8 mouse cellular contexts compared by ENCODE assay signal in the genomic region with DNA sequence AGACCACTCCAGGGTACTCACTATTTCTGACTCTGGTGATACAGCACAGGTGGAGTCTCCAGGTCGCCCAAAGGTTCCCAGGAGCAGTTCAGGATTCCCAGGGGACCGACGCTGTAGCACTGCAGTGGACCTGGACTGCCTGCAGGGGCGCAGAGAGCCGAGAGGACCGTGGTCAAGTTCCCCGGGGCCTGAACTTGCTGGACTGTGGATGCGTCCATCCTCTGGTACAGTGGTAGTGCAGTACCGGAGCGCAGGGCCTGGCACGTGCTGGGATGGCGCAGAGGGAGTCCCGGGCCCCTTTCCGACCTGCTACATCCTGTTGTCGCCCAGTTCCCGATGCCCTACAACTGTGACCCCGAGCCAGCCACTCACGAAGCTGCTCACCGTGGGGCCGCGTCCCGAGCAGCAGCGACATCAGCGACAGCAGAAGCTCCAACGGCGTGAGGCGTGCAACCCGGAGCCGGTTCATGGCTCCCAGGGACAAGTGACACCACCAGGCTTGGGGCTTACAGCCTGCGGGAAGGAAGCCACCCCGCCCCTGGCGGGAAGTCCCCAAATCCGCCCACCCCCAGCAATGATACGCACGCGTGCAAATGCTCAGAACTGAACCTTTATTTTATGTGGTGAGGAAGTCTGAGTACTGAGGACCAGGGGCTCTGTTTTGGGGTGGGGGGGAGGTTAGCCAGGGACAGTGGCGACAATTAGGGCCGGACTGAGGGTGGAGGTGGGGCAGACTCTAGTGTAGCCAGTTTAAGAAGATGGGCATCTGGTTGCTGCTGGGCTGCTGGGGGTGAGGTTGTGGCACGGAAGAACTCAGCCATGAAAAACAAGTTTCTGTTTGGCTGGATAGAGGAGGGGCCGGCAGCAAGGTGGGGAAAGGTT. TPM values are rescaled to one million over a fixed set of nuclear protein-coding genes. Genes with fewer than 3 reads are reported as not detected.
DNase-seq lines count a peak whose midpoint lies in the region; ATAC-seq and TF ChIP-seq lines count a peak whose summit lies in the region.

A gene (minus strand): TSS at position 524 of the 882 bp plus-strand sequence.

- no peaks in the 10 kb centered on the region for H3K36me3 ChIP-seq in embryonic facial prominence, embryonic 11.5 days (replicated peaks; ENCODE audit: control insufficient read depth, insufficient read depth, low read depth, low read length)
- no peaks in the 10 kb centered on the region for H3K36me3 ChIP-seq in kidney, adult 2 months (ENCODE audit: control insufficient read depth, insufficient read depth, low read length)
- no peaks in the 10 kb centered on the region for H3K36me3 ChIP-seq in liver, postnatal 0 days (replicated peaks; ENCODE audit: insufficient read depth, low read length)
- H3K36me3 ChIP-seq in neural tube, embryonic 12.5 days, result no peaks in the 10 kb centered on the region

- no peak for ATAC-seq in embryonic facial prominence, embryonic 11.5 days (replicated peaks; ENCODE audit: insufficient number of reproducible peaks, low FRiP score, low TSS enrichment, low read depth)
- peak; percentile 73 for ATAC-seq in liver, postnatal 0 days
- peak; percentile 48; the same call in 1 of the 2 replicates for ATAC-seq in neural tube, embryonic 12.5 days (ENCODE audit: low FRiP score, low read depth)

- DNase-seq in right cerebral cortex, adult 18-20 months, result peak; percentile 13
- no peak for DNase-seq in right cerebral cortex, postnatal 36 days (ENCODE audit: low spot score in 2 of 2)
- peak; percentile 73 for DNase-seq in embryonic facial prominence, embryonic 11.5 days (ENCODE audit: low spot score)
- DNase-seq in heart, adult 9 months (ENCODE audit: low spot score in 2 of 2), result peak; percentile 66 to 73
- DNase-seq in kidney, adult 2 months, result peak; percentile 79
- DNase-seq in liver, postnatal 0 days, result peak; percentile 74
- DNase-seq in testis, postnatal 10 days (ENCODE audit: low spot score), result peak; percentile 84

- H3K4me3 ChIP-seq in embryonic facial prominence, embryonic 11.5 days (ENCODE audit: low read depth, low read length), result peak within 1 kb of the TSS; percentile 29
- peak within 1 kb of the TSS; percentile 52 for H3K4me3 ChIP-seq in kidney, adult 2 months (ENCODE audit: insufficient read depth, low read depth, low read length)
- peak within 1 kb of the TSS; percentile 41 for H3K4me3 ChIP-seq in liver, postnatal 0 days (ENCODE audit: low read depth, low read length)
- peak within 1 kb of the TSS; percentile 31 for H3K4me3 ChIP-seq in neural tube, embryonic 12.5 days

- TF ChIP-seq POLR2A in kidney, adult 2 months (IDR thresholded peaks at IDR 0.05; ENCODE audit: low read depth, low read length), result no peak

- H3K4me2 ChIP-seq in embryonic facial prominence, embryonic 11.5 days (ENCODE audit: low read depth, low read length), result peak within 1 kb of the TSS; percentile 49
- H3K4me2 ChIP-seq in liver, postnatal 0 days (ENCODE audit: low read depth, low read length), result peak within 1 kb of the TSS; percentile 67
- H3K4me2 ChIP-seq in neural tube, embryonic 12.5 days (replicated peaks), result peak within 1 kb of the TSS; percentile 65

- TF ChIP-seq CTCF in kidney, adult 2 months (conservative IDR thresholded peaks at IDR 0.05; ENCODE audit: insufficient read depth, insufficient read length, low read depth, low read length), result peak; percentile 79
- TF ChIP-seq CTCF in liver, postnatal 0 days (IDR thresholded peaks at IDR 0.05; ENCODE audit: low read depth), result peak; percentile 78

- H3K27ac ChIP-seq in embryonic facial prominence, embryonic 11.5 days (replicated peaks; ENCODE audit: low read depth, low read length), result no peak within 1 kb of the TSS
- no peak within 1 kb of the TSS for H3K27ac ChIP-seq in kidney, adult 2 months (ENCODE audit: insufficient read depth, low read depth, low read length)
- H3K27ac ChIP-seq in liver, postnatal 0 days (ENCODE audit: low read depth), result no peak within 1 kb of the TSS
- H3K27ac ChIP-seq in neural tube, embryonic 12.5 days, result no peak within 1 kb of the TSS

- 4% methylated on average over 40 of the region's 40 CpGs for WGBS in embryonic facial prominence, embryonic 11.5 days
- 5% methylated on average over 40 of the region's 40 CpGs for WGBS in kidney, adult 2 months
- WGBS in liver, postnatal 0 days (ENCODE audit: insufficient replicate concordance), result 3% methylated on average over 38 of the region's 40 CpGs
- WGBS in neural tube, embryonic 12.5 days, result 7% methylated on average over 40 of the region's 40 CpGs

- peaks cover 42% of the 10 kb centered on the region for H3K27me3 ChIP-seq in embryonic facial prominence, embryonic 11.5 days (ENCODE audit: control insufficient read depth, insufficient read depth, low read length)
- H3K27me3 ChIP-seq in kidney, adult 2 months (replicated peaks; ENCODE audit: control insufficient read depth, insufficient read depth, low read length), result no peaks in the 10 kb centered on the region
- H3K27me3 ChIP-seq in liver, postnatal 0 days (ENCODE audit: insufficient read depth, low read length), result peaks cover 44% of the 10 kb centered on the region
- H3K27me3 ChIP-seq in neural tube, embryonic 12.5 days (replicated peaks), result peaks cover 59% of the 10 kb centered on the region

- no peak for TF ChIP-seq EP300 in liver, postnatal 0 days (IDR thresholded peaks at IDR 0.05; ENCODE audit: low read depth)

- H3K9ac ChIP-seq in embryonic facial prominence, embryonic 11.5 days (replicated peaks; ENCODE audit: low read length), result peak within 1 kb of the TSS; percentile 48
- H3K9ac ChIP-seq in liver, postnatal 0 days (replicated peaks), result peak within 1 kb of the TSS; percentile 35; the same call in 1 of the 2 replicates
- no peak within 1 kb of the TSS for H3K9ac ChIP-seq in neural tube, embryonic 12.5 days

- peaks cover 3% of the 10 kb centered on the region; the same call in 1 of the 2 replicates for H3K4me1 ChIP-seq in embryonic facial prominence, embryonic 11.5 days (ENCODE audit: control insufficient read depth, insufficient read depth, low read length)
- H3K4me1 ChIP-seq in kidney, adult 2 months (ENCODE audit: control insufficient read depth, insufficient read depth, low read length), result no peaks in the 10 kb centered on the region
- H3K4me1 ChIP-seq in liver, postnatal 0 days (ENCODE audit: insufficient read depth), result peaks cover 3% of the 10 kb centered on the region; the same call in 1 of the 2 replicates
- H3K4me1 ChIP-seq in neural tube, embryonic 12.5 days, result peaks cover 18% of the 10 kb centered on the region

- H3K9me3 ChIP-seq in embryonic facial prominence, embryonic 11.5 days (replicated peaks; ENCODE audit: control insufficient read depth, low read length), result no peaks in the 10 kb centered on the region
- H3K9me3 ChIP-seq in liver, postnatal 0 days (ENCODE audit: low read length), result no peaks in the 10 kb centered on the region
- no peaks in the 10 kb centered on the region for H3K9me3 ChIP-seq in neural tube, embryonic 12.5 days

RNA-seq across cellular contexts. Expression of the gene that starts here (rescaled TPM):
- polyA plus RNA-seq in embryonic facial prominence, embryonic 11.5 days (2014; fragmentation: Nextera tagmentation; extraction: Ambion mirVana), result 0.31 and 0.38 TPM in 2 replicates
- 1.9 and 5.6 TPM in 2 replicates for polyA plus RNA-seq in kidney, adult 2 months (2012; rRNA removed)
- 0.76 and 0.88 TPM in 2 replicates for polyA plus RNA-seq in liver, postnatal 0 days (2015; fragmentation: Nextera tagmentation; extraction: Ambion mirVana)
- polyA plus RNA-seq in neural tube, embryonic 12.5 days (2016; fragmentation: Nextera tagmentation; extraction: Ambion mirVana), result 0.28 and 0.29 TPM in 2 replicates

Comparison
In these comparisons a context has a peak if more than half of its experiments do, and no peak if none do; other contexts are left out.
1. DNase-seq: peak in right cerebral cortex, adult 18-20 months (single experiment), heart, adult 9 months (2 of 2), kidney, adult 2 months (single experiment) and testis, postnatal 10 days (single experiment); none in right cerebral cortex, postnatal 36 days (0 of 2).
2. Peak in DNase-seq, H3K4me3 ChIP-seq, H3K9ac ChIP-seq and H3K4me2 ChIP-seq in embryonic facial prominence, embryonic 11.5 days; RNA of the gene not detected or under 1 TPM.
3. Peak in DNase-seq, ATAC-seq, H3K4me3 ChIP-seq, H3K9ac ChIP-seq and H3K4me2 ChIP-seq in liver, postnatal 0 days; RNA of the gene not detected or under 1 TPM.
4. Peak in ATAC-seq, H3K4me3 ChIP-seq and H3K4me2 ChIP-seq in neural tube, embryonic 12.5 days; RNA of the gene not detected or under 1 TPM.
5. Peak in every context shown above with its lines, with median percentiles within 50 percentile points of each other: H3K4me2 ChIP-seq and H3K4me3 ChIP-seq.